Mouse (Mus musculus): ENCODE results near the gene Gpr158. TPM values are rescaled to one million over a fixed set of nuclear protein-coding genes. Genes with fewer than 3 reads are reported as not detected.

Gene Gpr158
- polyA plus RNA-seq, 1 experiment from 2014 or later, result not detected

- Histone ChIP-seq H3K36me3 (ENCODE audit: control insufficient read depth, insufficient read depth, low read length) (no peaks in the 10 kb centered on the region), H3K9me3 (ENCODE audit: control insufficient read depth, low read length) (no peaks in the 10 kb centered on the region), H3K4me3 (ENCODE audit: low read depth, low read length) (no peak overlapping the region), H3K4me1 (replicated peaks; ENCODE audit: control insufficient read depth, insufficient read depth, low read length) (no peaks in the 10 kb centered on the region), H3K4me2 (no peak overlapping the region), H3K9ac (ENCODE audit: low read depth, low read length) (no peak overlapping the region), H3K27me3 (replicated peaks; ENCODE audit: control insufficient read depth, insufficient read depth, low read length) (no peaks in the 10 kb centered on the region), H3K27ac (ENCODE audit: low read depth, low read length) (no peak overlapping the region)
- WGBS, result 76% methylated on average over 3 of the region's 3 CpGs
- no peak for ATAC-seq (replicated peaks; ENCODE audit: low FRiP score)
- no peak for DNase-seq (ENCODE audit: low spot score)
These were observed 129.5 kb downstream of the Gpr158 start for GRCm38 (mm10) chr2:21496881-21497280.

GRCm38 (mm10) chr2:21497965-21498364, 130.6 kb downstream of the Gpr158 start:
- DNase-seq (ENCODE audit: low spot score) (no peak), ATAC-seq (replicated peaks; ENCODE audit: low FRiP score) (no peak)
- H3K9ac ChIP-seq (ENCODE audit: low read depth, low read length), result no peak overlapping the region
- no peak overlapping the region for H3K27ac ChIP-seq (ENCODE audit: low read depth, low read length)
- no peak overlapping the region for H3K4me3 ChIP-seq (ENCODE audit: low read depth, low read length)
- H3K9me3 ChIP-seq (ENCODE audit: control insufficient read depth, low read length), result no peaks in the 10 kb centered on the region
- H3K4me2 ChIP-seq, result no peak overlapping the region
- no peaks in the 10 kb centered on the region for H3K36me3 ChIP-seq (ENCODE audit: control insufficient read depth, insufficient read depth, low read length)
- no peaks in the 10 kb centered on the region for H3K4me1 ChIP-seq (replicated peaks; ENCODE audit: control insufficient read depth, insufficient read depth, low read length)
- H3K27me3 ChIP-seq (replicated peaks; ENCODE audit: control insufficient read depth, insufficient read depth, low read length), result no peaks in the 10 kb centered on the region
- WGBS, result 65% methylated on average over 1 of the region's 1 CpGs

- ATAC-seq (replicated peaks; ENCODE audit: low FRiP score), result no peak
- no peak overlapping the region for H3K9ac ChIP-seq (ENCODE audit: low read depth, low read length)
- WGBS, result 71% methylated on average over 2 of the region's 2 CpGs
These were observed 132.1 kb downstream of the Gpr158 start for GRCm38 (mm10) chr2:21499399-21499798.

GRCm38 (mm10) chr2:21507449-21507848, 140.1 kb downstream of the Gpr158 start:
- DNase-seq (ENCODE audit: low spot score), result no peak
- ATAC-seq (replicated peaks; ENCODE audit: low FRiP score), result no peak
- H3K27ac ChIP-seq (ENCODE audit: low read depth, low read length), result no peak overlapping the region
- no peak overlapping the region for H3K9ac ChIP-seq (ENCODE audit: low read depth, low read length)
- no peak overlapping the region for H3K4me2 ChIP-seq
- no peaks in the 10 kb centered on the region for H3K36me3 ChIP-seq (ENCODE audit: control insufficient read depth, insufficient read depth, low read length)
- WGBS, result 63% methylated on average over 1 of the region's 1 CpGs
- no peaks in the 10 kb centered on the region for H3K9me3 ChIP-seq (ENCODE audit: control insufficient read depth, low read length)
- H3K4me1 ChIP-seq (replicated peaks; ENCODE audit: control insufficient read depth, insufficient read depth, low read length), result no peaks in the 10 kb centered on the region
- H3K27me3 ChIP-seq (replicated peaks; ENCODE audit: control insufficient read depth, insufficient read depth, low read length), result no peaks in the 10 kb centered on the region
- no peak overlapping the region for H3K4me3 ChIP-seq (ENCODE audit: low read depth, low read length)

More at GRCm38 (mm10) chr2:21499399-21499798, 132.1 kb downstream of the Gpr158 start:
- H3K9me3 ChIP-seq (ENCODE audit: control insufficient read depth, low read length), result no peaks in the 10 kb centered on the region
- no peak for DNase-seq (ENCODE audit: low spot score)
- no peak overlapping the region for H3K4me3 ChIP-seq (ENCODE audit: low read depth, low read length)
- no peak overlapping the region for H3K4me2 ChIP-seq
- no peaks in the 10 kb centered on the region for H3K36me3 ChIP-seq (ENCODE audit: control insufficient read depth, insufficient read depth, low read length)
- H3K27ac ChIP-seq (ENCODE audit: low read depth, low read length), result no peak overlapping the region
- no peaks in the 10 kb centered on the region for H3K4me1 ChIP-seq (replicated peaks; ENCODE audit: control insufficient read depth, insufficient read depth, low read length)
- no peaks in the 10 kb centered on the region for H3K27me3 ChIP-seq (replicated peaks; ENCODE audit: control insufficient read depth, insufficient read depth, low read length)

- Histone ChIP-seq H3K4me1 (replicated peaks; ENCODE audit: control insufficient read depth, insufficient read depth, low read length) (no peaks in the 10 kb centered on the region), H3K4me2 (no peak overlapping the region), H3K27me3 (replicated peaks; ENCODE audit: control insufficient read depth, insufficient read depth, low read length) (no peaks in the 10 kb centered on the region), H3K4me3 (ENCODE audit: low read depth, low read length) (no peak overlapping the region), H3K9me3 (ENCODE audit: control insufficient read depth, low read length) (no peaks in the 10 kb centered on the region), H3K36me3 (ENCODE audit: control insufficient read depth, insufficient read depth, low read length) (no peaks in the 10 kb centered on the region), H3K27ac (ENCODE audit: low read depth, low read length) (no peak overlapping the region), H3K9ac (ENCODE audit: low read depth, low read length) (no peak overlapping the region)
- no peak for DNase-seq (ENCODE audit: low spot score)
- no peak for ATAC-seq (replicated peaks; ENCODE audit: low FRiP score)
These were observed 163.4 kb downstream of the Gpr158 start for GRCm38 (mm10) chr2:21530750-21531149.

- Histone ChIP-seq H3K27me3 (replicated peaks; ENCODE audit: control insufficient read depth, insufficient read depth, low read length) (no peaks in the 10 kb centered on the region), H3K4me3 (ENCODE audit: low read depth, low read length) (no peak overlapping the region), H3K9ac (ENCODE audit: low read depth, low read length) (no peak overlapping the region), H3K4me2 (no peak overlapping the region), H3K27ac (ENCODE audit: low read depth, low read length) (no peak overlapping the region), H3K36me3 (ENCODE audit: control insufficient read depth, insufficient read depth, low read length) (no peaks in the 10 kb centered on the region), H3K4me1 (replicated peaks; ENCODE audit: control insufficient read depth, insufficient read depth, low read length) (no peaks in the 10 kb centered on the region), H3K9me3 (ENCODE audit: control insufficient read depth, low read length) (no peaks in the 10 kb centered on the region)
- DNase-seq (ENCODE audit: low spot score), result no peak
- 70% methylated on average over 6 of the region's 6 CpGs for WGBS
- ATAC-seq (replicated peaks; ENCODE audit: low FRiP score), result no peak
These were observed 251.8 kb downstream of the Gpr158 start for GRCm38 (mm10) chr2:21619180-21619579.

GRCm38 (mm10) chr2:21632136-21632535, 264.8 kb downstream of the Gpr158 start:
- ATAC-seq (replicated peaks; ENCODE audit: low FRiP score), result no peak
- H3K36me3 ChIP-seq (ENCODE audit: control insufficient read depth, insufficient read depth, low read length), result no peaks in the 10 kb centered on the region
- H3K4me2 ChIP-seq, result no peak overlapping the region
- no peaks in the 10 kb centered on the region for H3K9me3 ChIP-seq (ENCODE audit: control insufficient read depth, low read length)
- no peak overlapping the region for H3K4me3 ChIP-seq (ENCODE audit: low read depth, low read length)
- DNase-seq (ENCODE audit: low spot score), result no peak
- H3K27ac ChIP-seq (ENCODE audit: low read depth, low read length), result no peak overlapping the region
- H3K9ac ChIP-seq (ENCODE audit: low read depth, low read length), result no peak overlapping the region
- 54% methylated on average over 1 of the region's 1 CpGs for WGBS
- H3K27me3 ChIP-seq (replicated peaks; ENCODE audit: control insufficient read depth, insufficient read depth, low read length), result no peaks in the 10 kb centered on the region
- no peaks in the 10 kb centered on the region for H3K4me1 ChIP-seq (replicated peaks; ENCODE audit: control insufficient read depth, insufficient read depth, low read length)

- no peaks in the 10 kb centered on the region for H3K36me3 ChIP-seq (ENCODE audit: control insufficient read depth, insufficient read depth, low read length)
- H3K9me3 ChIP-seq (ENCODE audit: control insufficient read depth, low read length), result no peaks in the 10 kb centered on the region
- H3K27me3 ChIP-seq (replicated peaks; ENCODE audit: control insufficient read depth, insufficient read depth, low read length), result no peaks in the 10 kb centered on the region
- no peak overlapping the region for H3K4me2 ChIP-seq
- no peaks in the 10 kb centered on the region for H3K4me1 ChIP-seq (replicated peaks; ENCODE audit: control insufficient read depth, insufficient read depth, low read length)
- no peak overlapping the region for H3K9ac ChIP-seq (ENCODE audit: low read depth, low read length)
- H3K27ac ChIP-seq (ENCODE audit: low read depth, low read length), result no peak overlapping the region
- ATAC-seq (replicated peaks; ENCODE audit: low FRiP score) (no peak), DNase-seq (ENCODE audit: low spot score) (no peak)
- WGBS, result 81% methylated on average over 4 of the region's 4 CpGs
- no peak overlapping the region for H3K4me3 ChIP-seq (ENCODE audit: low read depth, low read length)
These were observed 298.4 kb downstream of the Gpr158 start for GRCm38 (mm10) chr2:21665721-21666120.

- ATAC-seq (replicated peaks; ENCODE audit: low FRiP score) (no peak), DNase-seq (ENCODE audit: low spot score) (no peak)
- H3K4me1 ChIP-seq (replicated peaks; ENCODE audit: control insufficient read depth, insufficient read depth, low read length), result no peaks in the 10 kb centered on the region
- no peaks in the 10 kb centered on the region for H3K36me3 ChIP-seq (ENCODE audit: control insufficient read depth, insufficient read depth, low read length)
- no peak overlapping the region for H3K4me3 ChIP-seq (ENCODE audit: low read depth, low read length)
- H3K9me3 ChIP-seq (ENCODE audit: control insufficient read depth, low read length), result no peaks in the 10 kb centered on the region
- no peaks in the 10 kb centered on the region for H3K27me3 ChIP-seq (replicated peaks; ENCODE audit: control insufficient read depth, insufficient read depth, low read length)
- no peak overlapping the region for H3K27ac ChIP-seq (ENCODE audit: low read depth, low read length)
- 85% methylated on average over 4 of the region's 4 CpGs for WGBS
- no peak overlapping the region for H3K9ac ChIP-seq (ENCODE audit: low read depth, low read length)
- no peak overlapping the region for H3K4me2 ChIP-seq
These were observed 308.9 kb downstream of the Gpr158 start for GRCm38 (mm10) chr2:21676084-21676838.
